Mouse (Mus musculus): ENCODE data around the gene Pkp4.

Pkp4 gene

DNA sequence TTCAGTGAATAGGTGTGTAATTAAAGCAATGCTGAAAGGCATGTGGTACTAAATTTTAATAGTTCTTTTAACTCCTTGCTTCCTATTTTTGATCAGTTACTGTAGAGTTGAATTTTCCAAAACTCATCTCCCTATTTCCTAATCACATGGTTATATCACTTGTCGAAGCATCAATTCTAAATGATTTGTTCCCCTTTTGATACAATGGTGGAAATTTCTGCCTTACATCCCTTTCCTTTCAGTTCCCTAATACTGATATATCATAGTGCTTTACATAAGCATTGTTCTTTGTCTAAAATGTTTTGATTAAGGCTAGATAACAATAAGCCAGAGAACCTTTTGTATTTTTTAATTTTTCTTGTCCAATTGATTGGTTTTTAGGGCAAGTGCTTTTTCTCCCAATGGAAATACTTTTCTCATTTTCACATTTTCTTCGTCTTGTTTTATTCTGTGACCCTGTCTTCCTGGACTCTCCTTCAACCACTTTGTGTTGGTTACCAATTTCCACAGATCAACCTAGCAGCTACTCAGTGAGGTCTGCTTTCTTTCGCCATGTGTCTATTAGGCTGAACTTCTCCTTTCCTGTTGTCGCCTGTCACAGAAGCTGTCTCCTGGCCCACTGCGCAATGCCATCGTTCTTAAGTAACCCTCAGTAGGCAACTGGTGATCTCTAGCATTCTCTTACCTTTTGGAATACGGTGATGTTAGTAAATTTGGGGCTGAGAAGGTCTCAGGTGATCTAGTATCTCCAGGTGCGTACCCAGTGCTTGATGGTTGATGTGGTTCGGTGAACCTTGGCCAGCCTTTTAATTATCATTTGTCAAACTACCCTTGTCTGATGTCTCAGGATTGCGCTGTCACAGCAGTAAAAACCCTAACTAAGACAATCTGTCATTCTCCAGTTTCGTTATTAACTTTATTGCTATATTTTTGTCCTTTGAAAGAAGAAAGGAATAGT is 23.7 kb downstream of the Pkp4 start:
- DNase-seq (ENCODE audit: low spot score), result no peak

DNA sequence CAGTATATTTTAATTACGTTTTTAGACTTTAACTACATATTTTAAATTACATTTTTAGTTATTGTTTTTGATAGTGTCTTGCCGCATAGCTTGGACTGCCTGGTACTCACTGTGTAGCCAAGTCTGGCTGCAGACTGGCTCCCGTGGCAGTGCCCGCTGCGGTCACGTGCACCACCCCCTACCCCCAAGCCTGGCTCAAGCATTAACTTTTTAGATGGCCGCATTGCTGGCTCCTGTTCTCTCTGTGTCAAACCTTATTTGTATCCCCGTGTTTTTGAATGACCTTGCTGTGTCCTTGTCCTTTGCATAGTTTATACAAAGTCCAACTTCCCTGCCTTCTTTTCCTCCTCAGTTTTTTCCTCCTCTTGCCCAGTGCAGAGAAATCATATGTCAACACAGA is 25.5 kb downstream of the Pkp4 start:
- no peak for DNase-seq (ENCODE audit: low spot score)

DNA sequence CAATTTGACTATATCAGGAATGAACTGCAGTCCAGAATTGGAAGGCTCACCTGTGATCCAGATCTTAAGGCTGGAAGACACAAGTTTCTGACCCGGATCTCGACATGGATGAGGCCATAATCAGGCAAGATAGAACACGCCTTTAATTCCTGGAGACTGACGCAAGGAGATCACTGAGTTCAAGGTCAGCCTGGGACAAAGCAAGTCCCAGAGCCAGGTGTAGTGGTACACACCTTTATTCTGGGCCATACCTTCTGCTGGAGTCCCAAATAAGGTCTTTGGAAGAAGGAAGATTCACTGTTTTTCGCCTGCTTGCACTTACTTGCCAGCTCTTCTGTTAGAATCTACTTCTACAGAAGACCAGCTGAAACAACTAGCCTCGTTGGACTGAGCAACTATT is 26.3 kb downstream of the Pkp4 start:
- no peak for DNase-seq (ENCODE audit: low spot score)

DNA sequence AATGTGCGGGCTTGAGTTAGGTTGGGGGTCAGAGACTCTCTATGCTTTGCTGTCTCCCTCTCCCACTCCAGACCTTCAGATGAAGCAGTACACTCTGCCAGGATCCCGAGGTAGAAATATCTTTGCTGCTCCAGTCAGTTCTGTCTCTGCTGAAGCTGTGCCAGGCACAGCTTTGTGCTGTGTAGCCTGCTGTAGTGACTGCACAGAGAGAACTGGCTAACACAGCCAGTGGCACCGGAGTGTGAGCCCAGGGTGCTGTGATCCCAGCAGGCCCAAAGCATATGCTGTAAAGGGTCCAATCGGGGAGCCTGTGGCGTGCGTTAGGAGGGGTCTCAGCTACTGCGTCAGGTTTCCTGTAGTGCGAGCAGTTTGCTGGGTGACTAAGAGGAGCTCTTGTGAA is 27.7 kb downstream of the Pkp4 start:
- DNase-seq (ENCODE audit: low spot score), result no peak

DNA sequence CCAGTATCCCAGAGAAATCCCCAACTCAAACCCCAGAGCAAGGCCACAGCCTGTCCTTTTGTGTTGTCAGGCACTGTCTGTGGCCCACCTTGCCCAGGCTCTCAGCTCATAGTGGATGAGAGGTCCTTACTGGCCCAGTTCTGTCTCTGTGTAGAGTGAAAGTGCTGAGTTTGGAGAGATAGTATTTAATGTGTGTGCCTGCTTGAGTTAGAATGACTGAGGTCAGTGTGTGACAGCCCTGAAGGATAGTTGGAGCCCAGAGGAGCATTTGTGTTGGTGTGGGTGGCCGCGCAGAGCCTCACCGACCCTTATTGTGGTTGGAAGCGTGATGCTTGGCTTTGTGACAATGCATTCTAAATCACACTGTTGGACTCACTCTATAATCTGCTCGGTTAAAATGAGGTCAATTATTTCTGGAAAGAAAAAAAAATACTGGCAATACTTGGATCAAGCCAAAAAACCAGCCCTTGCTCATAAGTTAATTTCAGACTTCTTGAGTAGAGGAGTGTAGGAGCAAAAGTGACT is 29.1 kb downstream of the Pkp4 start:
- no peak for DNase-seq (ENCODE audit: low spot score)

DNA sequence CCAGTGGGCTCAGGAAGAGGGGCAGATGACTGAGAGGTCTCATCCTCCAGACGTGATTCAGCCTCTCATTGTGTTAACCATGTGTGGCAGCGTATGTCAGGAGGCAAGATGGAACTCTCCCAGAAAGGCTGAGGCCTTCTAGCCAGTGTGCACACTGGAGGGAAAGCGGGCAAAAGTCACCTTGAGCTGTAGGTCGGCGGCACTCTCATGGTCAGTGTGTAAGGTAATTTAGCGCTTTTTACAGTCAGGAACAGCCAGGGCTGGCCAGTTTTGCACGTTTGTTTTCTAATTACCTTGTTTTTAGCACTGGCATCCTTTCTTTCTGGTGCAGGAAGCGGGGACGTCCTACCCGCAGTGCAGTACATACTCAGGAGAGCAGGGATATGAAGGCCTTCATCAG is 29.5 kb downstream of the Pkp4 start:
- no peak for DNase-seq (ENCODE audit: low spot score)

DNA sequence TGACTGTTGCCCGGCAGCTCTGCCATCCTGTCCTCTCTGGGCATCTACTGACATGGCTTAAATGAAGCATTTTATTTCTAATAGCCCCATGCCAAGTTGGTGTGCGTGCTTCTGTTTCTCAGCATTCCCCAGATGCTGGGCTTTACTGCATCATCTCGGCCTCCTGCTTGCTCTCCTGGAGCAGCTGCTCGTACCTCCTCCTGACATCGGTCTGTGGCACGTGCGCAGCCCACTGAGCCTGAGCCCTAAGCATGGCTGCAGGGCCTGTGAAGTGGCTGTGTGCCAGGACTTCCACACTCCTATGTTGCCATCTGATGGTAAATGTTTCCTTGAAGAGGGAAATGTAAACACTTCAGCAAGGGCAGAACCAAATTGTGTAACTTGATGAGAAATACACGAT is 30.8 kb downstream of the Pkp4 start:
- no peak for DNase-seq (ENCODE audit: low spot score)

DNA sequence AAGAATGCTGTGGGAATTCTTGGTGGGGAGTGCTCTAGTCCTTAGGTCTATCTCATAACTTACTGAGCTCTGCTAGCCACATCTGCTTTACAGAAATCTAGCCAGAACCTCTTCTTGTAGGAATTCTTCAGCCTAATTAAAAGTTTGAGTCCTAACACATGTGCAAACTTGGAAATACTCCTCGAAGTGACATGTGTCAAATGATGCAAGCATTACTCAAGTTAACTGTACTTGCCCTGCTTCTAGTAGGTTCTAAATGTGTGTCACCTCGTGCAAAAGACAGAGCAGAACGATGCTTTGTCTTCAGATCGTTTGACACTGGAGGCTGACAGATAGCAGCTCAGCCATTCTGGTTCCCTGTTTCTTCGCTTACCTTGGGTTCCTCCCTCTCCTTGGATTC is 32.5 kb downstream of the Pkp4 start:
- DNase-seq (ENCODE audit: low spot score), result no peak

DNA sequence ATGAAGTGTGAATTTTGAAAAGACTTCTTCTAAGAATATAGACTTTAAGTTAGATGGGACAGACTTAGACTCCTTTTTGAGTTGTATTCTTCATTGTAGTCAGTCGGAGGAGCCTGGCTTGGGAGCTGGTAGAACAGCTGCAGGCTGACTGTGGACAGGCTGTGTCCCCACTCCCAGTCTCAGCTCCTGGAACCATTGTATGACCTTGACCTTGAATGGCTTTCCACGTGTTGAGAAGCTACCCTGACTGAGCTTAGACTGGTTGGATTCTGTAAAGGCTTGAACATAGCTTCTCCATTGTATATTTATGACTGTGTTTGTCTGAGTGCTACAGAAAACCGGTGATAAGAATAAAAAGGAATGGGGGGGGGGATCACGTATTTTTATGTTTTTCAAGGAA is 36.5 kb downstream of the Pkp4 start:
- DNase-seq (ENCODE audit: low spot score), result no peak

DNA sequence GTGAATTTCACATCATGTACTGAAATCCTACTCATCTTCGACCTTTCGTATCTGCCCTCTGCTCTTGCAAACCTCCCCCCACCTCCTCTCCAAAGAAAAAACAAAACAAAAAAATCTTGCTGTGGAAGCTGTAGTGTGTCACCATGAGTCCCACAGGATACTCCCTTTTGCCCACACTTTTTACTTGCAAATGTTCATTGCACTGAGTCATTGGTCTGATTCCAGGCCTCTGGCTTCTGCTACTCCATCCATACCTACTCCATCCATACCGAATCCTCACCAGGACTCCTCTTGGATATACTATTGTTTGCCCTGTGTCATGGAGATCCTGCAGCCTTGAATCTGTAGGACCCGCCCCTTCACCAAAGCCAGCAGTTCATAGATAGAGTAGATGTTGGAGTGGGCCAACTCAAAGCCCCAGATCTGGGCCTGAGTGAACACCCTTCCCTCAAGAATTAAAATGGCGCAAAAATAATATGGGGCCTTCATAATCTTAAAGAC is 38.9 kb downstream of the Pkp4 start:
- no peak for DNase-seq (ENCODE audit: low spot score)

DNA sequence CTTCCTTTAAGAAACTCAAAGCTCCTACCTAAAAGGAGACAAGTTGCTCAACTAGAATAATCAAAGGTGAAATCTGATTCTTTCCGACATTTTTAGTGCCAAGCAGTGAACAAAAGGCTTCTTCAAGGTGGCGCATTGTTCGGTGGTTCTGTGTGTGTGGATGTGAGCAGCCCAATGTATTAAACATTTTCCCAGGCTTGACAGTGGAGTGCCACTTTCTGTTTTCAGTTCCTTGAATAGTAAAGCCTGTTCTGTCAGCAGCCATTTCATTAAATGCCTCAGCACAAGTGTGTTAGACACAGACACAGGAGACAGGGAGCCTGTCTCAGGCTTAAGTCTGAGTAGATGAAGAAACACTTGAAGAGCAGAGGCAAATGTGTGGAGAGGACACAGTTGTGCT is 39.9 kb downstream of the Pkp4 start:
- no peak for DNase-seq (ENCODE audit: low spot score)

DNA sequence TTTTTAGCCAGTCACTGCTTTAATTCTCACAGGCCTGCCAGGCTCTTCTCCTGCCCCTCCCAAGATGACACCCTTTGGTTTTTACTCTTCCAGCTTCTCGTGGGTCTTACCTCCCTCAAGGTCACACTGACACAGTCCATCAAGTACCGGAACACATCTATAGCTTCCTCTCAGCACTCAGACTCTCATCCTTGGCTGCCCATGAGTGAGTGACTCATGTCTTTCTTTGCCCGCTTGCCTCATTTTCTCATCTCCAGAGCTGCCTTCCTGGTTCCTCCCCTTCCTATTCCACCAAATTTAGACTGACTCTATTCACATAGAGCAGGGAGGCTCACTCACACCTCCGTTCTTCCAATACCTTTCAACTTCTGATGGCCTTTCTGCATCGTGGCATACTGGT is 42.3 kb downstream of the Pkp4 start:
- no peak for DNase-seq (ENCODE audit: low spot score)

DNA sequence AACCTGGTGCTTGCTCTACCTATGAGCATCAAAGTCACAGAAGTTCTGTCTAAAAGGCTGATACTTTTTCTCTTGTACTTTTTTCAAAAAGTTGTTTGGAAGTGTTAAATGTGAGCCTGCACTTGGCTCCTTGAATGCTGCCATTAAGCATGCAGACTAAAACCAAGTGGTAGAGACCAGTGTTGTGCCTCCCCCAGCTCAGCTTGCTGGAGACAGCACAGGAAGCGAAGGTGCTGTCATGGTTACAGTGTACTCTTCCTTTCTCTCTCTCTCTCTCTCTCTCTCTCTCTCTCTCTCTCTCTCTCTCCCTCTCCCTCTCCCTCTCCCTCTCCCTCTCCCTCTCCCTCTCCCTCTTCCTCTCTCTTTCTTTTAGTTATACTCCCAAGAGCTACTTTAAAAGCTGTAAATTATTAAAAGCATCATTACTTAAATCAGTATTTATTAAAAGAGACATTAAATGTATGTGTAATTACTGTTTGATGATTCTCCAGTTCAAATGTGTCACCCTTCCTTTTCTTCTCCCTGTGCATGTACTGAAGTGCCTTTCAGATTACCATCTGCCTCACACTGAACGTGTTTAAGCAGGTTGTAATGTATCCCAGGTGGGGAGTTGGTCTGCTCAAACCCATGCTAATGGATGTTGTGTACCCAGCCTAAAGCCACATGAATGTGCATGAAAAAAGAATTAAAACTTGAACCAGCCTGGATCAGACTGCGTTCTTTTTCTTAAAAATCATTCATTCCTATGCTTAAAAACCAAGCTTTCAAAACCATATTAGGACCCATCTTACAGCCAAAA is 43.2 kb downstream of the Pkp4 start:
- DNase-seq (ENCODE audit: low spot score), result no peak

DNA sequence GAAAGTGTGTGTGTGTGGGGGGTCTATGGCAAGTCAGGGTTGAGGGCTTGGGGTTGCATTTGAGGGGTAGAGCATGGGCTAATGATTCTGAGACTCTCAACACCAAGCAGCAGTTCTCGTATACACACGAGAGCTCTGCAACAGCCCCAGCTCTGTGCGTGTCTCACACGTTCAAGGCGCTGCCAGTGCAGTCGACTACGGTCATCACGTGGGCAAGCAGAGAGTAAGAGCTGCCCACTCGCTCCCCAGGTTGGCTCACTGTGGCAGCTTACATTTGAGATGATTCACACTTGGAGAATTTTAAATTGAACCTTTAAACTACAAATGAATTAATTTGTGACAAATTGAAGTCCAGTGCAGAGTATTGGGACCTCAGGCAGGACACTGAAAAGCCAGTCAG is 44.4 kb downstream of the Pkp4 start:
- DNase-seq (ENCODE audit: low spot score), result no peak

DNA sequence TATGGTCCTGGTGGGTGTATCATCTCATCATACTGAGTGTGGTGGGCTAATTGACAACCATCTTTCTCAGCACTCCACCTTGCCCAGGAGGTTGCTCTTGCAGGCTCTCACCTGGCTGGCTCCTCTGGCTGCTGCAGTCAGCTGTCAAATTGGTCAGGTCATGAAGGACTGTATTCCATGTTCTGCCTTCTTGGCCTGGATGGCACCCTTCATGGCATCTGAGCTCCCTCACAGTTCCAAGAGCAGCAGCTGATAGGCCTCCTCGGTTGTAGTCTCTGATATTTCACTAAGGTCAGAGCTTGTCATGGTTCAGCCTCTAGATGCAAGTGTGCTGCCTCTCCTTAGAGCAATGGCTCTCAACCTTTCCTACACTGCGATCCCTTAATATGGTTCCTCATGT is 45.5 kb downstream of the Pkp4 start:
- no peak for DNase-seq (ENCODE audit: low spot score)

DNA sequence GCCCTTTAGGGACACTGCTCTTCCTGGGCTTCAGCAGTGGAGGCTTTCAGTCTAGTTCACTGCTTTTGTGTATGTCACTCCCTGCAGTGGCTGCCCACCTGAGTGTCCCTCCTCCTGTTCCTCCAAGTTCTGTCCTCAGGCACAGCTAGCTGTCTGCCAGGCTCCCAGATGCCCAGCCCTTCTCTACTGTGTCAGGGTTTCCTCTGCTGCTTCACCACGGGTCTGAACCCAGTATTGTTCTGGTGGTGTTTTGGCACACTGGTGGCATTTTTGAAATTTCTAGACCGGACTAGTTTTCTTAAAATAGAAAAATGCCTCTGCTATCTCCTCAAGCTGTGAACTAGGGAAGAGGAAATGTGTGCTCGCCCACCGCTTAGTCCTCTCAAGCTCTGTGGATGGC is 46.6 kb downstream of the Pkp4 start:
- no peak for DNase-seq (ENCODE audit: low spot score)

DNA sequence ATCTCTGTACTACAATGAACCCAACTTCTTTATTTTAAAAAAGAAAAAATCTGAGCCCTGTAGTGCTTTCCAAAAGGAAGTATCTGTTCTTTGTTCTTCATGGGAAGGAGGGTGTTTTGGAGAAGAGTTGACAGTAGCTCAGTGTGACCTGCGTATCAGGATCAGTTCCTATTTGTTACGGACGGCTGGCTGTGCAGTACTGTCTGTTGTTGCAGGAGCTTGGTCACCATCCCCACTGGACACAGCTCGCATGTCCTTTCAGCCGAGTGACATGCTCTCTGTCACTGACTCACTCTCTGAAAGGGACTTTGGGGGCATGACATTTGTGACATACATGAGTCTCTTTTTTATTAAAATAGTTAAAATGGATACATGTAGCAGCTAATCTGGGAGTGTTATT is 47.1 kb downstream of the Pkp4 start:
- DNase-seq (ENCODE audit: low spot score), result no peak

DNA sequence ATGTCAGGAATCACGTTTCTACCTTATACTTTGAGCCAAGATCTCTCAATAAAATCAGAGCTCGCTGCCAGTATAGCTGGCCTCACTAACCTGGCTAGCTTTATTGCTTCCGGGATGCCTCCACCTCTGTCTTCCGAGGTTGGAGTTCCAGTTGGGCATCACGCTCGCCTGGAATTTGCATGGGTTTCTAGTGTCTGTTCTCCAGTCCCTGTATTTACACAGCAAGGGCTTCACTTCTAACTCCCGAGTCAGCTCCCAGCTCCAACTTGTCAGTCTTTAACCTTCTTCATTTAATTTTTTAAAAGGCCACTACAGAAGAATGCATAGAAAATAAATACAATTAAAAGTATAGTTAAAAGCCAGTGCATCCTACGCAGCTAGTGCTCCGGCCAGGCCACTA is 47.6 kb downstream of the Pkp4 start:
- no peak for DNase-seq (ENCODE audit: low spot score)

DNA sequence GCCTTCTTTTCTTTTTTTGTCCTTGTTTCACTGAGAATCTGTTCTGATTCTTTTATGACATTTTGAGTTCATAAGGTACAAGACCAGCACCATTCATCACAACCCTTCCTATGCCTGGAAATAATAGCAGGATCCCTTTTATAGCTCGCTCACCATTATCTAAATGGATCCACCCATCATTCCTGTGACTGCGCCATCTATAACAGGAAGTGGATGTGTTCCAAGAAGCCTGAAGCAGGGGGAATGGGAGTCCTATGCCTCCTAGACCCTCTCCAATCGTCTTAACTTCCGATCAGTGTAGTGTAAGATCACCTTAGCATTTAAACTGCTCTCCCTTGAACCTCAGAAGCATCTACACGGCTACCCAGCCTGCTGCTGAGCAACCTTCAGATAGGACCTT is 50.4 kb downstream of the Pkp4 start:
- DNase-seq (ENCODE audit: low spot score), result no peak

DNA sequence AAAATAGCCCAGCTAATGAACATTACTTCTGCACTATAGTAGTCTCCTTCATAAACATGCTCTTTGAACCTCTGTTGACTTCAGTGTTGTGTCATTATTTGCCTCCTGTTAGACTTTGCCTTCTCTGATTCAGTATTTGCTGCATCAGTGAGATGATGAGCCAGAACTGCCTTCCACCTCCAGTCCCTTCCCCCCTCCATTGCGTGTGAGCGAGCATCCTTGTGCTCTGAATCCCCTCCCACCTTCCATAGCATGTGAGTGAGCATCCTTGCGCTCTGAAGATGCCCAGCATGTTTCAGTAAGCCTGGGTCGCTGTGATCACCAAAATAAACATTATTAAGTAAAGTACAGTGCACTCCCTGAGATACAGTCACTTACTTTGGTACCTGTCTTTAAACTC is 51.8 kb downstream of the Pkp4 start:
- DNase-seq (ENCODE audit: low spot score), result no peak

DNA sequence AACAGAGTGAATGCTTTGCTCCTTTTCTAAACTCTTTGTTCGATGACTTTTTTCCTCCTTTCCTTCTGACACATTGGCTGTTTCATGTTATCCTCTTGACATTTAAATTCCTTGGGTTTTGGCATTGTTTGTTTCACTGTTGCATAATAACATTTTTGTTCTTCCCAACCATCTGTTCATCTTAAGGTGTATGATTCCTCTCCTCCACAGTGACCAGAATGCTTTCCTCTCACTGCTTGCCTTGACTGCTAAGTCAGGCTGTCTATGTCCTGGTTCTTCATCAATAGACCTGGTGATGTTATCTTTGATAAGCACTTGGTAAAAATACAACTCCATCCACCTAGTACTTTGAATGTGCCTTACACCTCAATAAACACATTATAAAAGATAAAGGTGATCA is 52.2 kb downstream of the Pkp4 start:
- no peak for DNase-seq (ENCODE audit: low spot score)

DNA sequence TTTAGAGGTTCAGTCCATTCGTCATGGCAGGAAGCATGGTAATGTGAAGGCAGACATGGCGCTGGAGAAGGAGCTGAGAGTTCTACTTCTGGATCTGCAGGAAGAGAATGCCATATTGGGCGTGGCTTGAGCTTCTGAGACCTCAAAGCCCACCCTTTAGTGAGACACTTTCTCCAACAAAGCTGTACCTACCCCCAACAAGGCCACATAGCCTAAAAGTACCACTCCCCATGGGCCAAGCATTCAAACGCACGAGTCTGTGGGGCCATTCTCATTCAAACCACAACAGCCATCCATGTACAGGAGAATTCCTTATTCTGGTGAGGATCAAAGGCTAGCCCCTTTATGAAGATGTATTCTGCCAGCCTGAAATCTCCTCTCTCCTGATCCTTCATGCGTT is 57.3 kb downstream of the Pkp4 start:
- no peak for DNase-seq (ENCODE audit: low spot score)
